Mouse (Mus musculus) megakaryocyte, embryonic 14.5 days (primary cell): ENCODE measurements around the gene Cir1. TPM values are rescaled to one million over a fixed set of nuclear protein-coding genes. Genes with fewer than 3 reads are reported as not detected.

Source experiments
- H3K27me3 ChIP-seq: replicated peaks from 2 replicates; pipeline ENCODE3; 2012; ENCODE audit warnings: inconsistent platforms
- H3K36me3 ChIP-seq: replicated peaks from 2 replicates; pipeline ENCODE3; 2012; ENCODE audit warnings: low read length, inconsistent platforms, mixed read lengths
- H3K4me1 ChIP-seq: 2 replicates; pipeline ENCODE4 v1.6.1; 2012; ENCODE audit warnings: inconsistent platforms
- H3K4me3 ChIP-seq: replicated peaks from 2 replicates; pipeline ENCODE3; 2012; ENCODE audit warnings: moderate library complexity, mild to moderate bottlenecking, inconsistent platforms
- H3K9me3 ChIP-seq: 2 replicates; pipeline ENCODE4 v1.6.1; 2012; ENCODE audit warnings: inconsistent platforms
- FLI1 ChIP-seq: IDR thresholded peaks from 2 replicates; pipeline ENCODE4 v1.6.1; 2012; ENCODE audit warnings: low read length, inconsistent platforms, mixed read lengths
- GATA1 ChIP-seq: IDR thresholded peaks from 3 replicates; pipeline ENCODE4 v1.6.1; 2012; ENCODE audit warnings: mixed read lengths, low read length, inconsistent platforms, borderline replicate concordance
- polyA plus RNA-seq: library from polyadenylated mRNA; stranded (reverse); fragments of >175 nt; gene quantifications from 2 replicates; pipeline ENCODE4 v1.2.3, GENCODE M21; 2012; ENCODE audit warnings: low replicate concordance; ENCODE audit not compliant: insufficient read depth

Gene Cir1
- polyA plus RNA-seq, 1 experiment: 14.8 TPM

DNA sequence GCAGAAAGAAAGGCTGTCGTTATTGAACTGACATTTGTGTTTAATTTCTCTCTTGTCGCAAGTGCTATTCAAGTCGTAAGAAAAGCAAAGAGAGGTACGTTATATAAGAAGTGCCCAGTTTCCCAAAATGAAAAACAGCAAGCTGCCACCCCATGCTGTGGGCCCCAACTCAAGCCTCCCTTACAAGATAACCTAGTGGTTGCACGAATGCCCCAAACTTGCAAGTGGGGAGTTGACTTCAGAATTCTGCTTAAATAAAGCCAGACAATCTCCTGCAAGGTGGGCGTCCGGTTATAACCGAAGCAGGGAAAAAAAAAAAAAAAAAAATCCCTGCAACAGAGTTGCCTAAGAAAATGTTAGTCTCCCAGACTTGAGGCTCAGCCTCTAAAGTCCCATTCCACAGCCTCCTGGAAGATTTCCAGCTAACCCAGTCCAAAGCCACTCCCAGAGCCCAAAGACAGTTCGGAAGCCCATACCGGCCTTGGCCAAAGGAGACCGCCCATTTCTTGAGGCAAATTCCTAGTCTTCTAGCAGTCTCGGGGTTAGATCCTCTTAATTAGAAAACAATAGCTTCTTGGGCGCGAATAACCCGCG is 49.2 kb downstream of the Cir1 start:
- Histone ChIP-seq H3K4me1 (peaks cover 36% of the 10 kb centered on the region), H3K4me3 (peak overlapping the region; percentile 88), H3K27me3 (peaks cover 72% of the 10 kb centered on the region), H3K9me3 (peaks cover 11% of the 10 kb centered on the region), H3K36me3 (no peaks in the 10 kb centered on the region)
- no peak for TF ChIP-seq GATA1
- no peak for TF ChIP-seq FLI1

DNA sequence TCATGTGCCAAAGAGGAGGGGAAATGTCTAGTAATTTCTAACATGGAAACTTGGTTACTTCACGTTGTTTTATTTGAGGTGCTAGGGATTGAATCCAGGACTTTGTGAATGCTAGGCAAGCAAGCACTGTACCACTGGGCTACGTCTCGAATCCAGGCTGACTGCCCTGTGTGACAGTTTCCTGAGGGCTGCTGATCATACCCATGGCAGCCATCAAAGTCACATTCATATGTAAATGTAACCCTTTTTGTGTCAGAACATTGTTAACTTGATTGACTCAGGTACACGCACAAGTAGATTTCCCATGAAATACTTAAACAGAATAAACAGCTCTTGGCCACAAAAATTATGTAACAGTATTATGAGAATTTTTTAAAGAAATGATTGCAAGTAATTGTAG is 63.8 kb downstream of the Cir1 start:
- Histone ChIP-seq H3K4me1 (no peaks in the 10 kb centered on the region), H3K9me3 (peaks cover 31% of the 10 kb centered on the region), H3K4me3 (no peak overlapping the region), H3K36me3 (no peaks in the 10 kb centered on the region), H3K27me3 (peaks cover 13% of the 10 kb centered on the region)
- TF ChIP-seq GATA1 (no peak), FLI1 (no peak)

DNA sequence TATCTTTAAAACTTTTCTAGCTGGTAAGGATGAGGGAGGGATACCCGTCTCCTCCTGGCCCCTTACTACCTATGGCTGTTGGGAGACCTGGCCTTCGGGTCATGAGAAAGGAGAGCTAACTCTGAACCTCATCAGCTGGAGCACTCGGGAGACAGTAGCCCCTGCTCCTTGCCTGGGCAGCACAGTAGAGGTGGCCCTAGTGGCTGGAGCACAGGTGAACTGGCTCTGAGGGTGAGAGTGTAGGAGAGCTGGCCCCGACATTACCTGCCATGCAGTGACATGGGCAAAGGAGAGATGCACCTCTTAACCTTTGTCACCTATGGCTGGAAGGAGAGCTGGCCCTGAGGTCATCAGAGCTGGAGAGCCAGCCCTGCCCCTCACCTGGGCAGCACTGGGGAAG is 71.2 kb downstream of the Cir1 start:
- TF ChIP-seq FLI1: no peak
- TF ChIP-seq GATA1: no peak

More for the DNA sequence above, 71.2 kb downstream of the Cir1 start:
- Histone ChIP-seq H3K27me3 (peaks cover 23% of the 10 kb centered on the region), H3K4me3 (no peak overlapping the region), H3K36me3 (no peaks in the 10 kb centered on the region), H3K4me1 (no peaks in the 10 kb centered on the region), H3K9me3 (peaks cover 8% of the 10 kb centered on the region)

Other genes starting within 250 kb of the Cir1 start
- 25.8 and 26.7 TPM in 2 replicates for gene Ola1, start 93.8 kb downstream of the Cir1 start, polyA plus RNA-seq
- gene Sp9, start 40.8 kb downstream of the Cir1 start, polyA plus RNA-seq: not detected in 2 replicates
- gene Scrn3, start 100 bp downstream of the Cir1 start, polyA plus RNA-seq: 0.10 TPM in 1 of 2 replicates, not detected in the other
- gene Gpr155, start 73.9 kb upstream of the Cir1 start, polyA plus RNA-seq: 0.46 TPM in 1 of 2 replicates, not detected in the other
- gene Wipf1, start 217.0 kb upstream of the Cir1 start, polyA plus RNA-seq: 310 and 704 TPM in 2 replicates